Mouse (Mus musculus): Measurements from ENCODE around the gene Zbtb8a.

Gene Zbtb8a

DNA sequence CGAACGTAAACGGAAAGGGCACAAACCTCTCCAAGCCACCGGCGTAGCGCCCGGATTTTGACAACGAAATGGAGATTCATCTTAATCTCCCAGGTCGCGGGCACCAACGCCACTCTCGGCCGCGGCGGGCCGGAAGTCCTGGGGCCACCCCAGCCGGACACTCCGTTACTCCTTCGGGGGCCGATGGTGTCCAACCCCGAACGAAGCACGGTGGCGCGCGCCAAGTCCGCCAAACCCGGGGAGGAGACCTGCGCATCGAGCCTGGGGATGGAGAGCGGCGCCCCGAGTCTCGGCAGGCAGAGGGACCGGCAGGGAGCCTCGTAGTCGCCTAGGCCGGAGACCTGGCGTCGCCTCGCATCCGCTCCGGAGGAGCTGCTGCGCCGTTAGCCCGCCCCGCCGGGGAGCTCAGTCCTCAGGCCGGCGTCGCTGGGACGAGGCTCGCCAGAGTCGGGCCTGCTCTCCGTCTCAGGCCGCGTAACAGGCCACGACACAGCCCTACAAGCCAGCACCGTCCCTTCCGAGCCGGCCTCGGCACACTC, 43.2 kb downstream of the Zbtb8a start:
- DNase-seq = no peak

DNA sequence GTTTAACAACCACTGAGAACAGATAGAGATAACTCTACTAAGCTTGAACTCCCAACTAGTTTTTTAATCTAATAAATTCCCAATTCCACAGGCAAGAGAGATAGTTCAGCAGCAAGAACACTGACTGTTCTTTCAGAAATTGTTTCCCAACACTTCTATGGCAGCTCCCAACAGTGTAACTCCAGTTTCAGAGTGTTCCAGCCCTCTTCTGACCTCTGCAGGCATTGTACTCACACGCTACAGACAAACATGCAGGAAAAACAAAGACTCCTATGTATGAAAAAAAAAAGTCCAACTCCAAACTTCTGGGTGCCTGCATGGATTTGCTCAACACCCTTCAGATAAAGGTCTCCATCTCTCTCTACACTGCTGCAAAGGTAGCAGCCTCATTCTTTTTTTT, 45.1 kb downstream of the Zbtb8a start:
- no peak for DNase-seq

GRCm38 (mm10) chr4:129326191-129326590, 51.7 kb downstream of the Zbtb8a start:
- DNase-seq = no peak

GRCm38 (mm10) chr4:129324756-129325155, 53.2 kb downstream of the Zbtb8a start:
- no peak for DNase-seq

- DNase-seq = no peak
Measured at GRCm38 (mm10) chr4:129323491-129323890, 54.4 kb downstream of the Zbtb8a start.

DNA sequence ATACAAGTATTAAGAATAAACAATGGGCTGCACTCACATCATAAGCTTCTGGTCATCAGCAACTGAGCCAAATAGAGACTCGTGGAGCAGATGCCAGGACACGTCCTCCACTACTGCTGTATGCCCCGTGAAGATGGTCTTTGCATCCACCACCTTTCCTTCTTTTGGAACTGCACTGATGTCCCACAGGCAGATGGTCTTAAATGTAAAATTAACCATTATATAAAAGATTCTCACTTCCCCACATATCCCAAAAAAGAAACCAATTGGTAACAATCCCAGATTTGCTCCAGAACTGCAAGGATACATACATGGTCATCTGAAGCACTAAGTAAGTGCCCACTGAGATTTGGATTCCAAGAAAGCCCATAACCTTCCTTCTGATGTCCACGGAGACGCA, 55.9 kb downstream of the Zbtb8a start:
- no peak for DNase-seq

- no peak for DNase-seq
Measured at GRCm38 (mm10) chr4:129320876-129321275, 57.0 kb downstream of the Zbtb8a start.

DNA sequence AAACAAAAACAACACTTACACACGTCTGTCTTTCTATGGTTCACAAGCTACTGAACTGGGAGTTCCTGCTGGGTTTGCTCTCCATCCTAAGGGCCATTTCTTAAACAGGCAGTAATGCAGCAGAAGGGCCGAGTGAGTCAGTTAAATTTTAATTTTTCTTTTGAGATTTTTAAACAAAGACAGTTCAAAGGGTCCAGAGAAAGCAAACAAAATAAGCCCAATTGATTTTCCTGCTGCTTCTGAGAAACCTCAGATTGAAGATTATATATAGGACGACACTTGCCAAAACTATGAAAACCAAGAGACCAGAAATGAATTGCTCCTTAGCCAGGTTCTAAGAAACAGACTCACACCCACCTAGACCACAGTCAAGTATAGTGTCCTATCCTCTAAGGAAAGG, 64.0 kb downstream of the Zbtb8a start:
- no peak for DNase-seq

GRCm38 (mm10) chr4:129307936-129308335, 70.0 kb downstream of the Zbtb8a start:
- DNase-seq = no peak

GRCm38 (mm10) chr4:129304306-129304705, 73.6 kb downstream of the Zbtb8a start:
- DNase-seq = no peak

- no peak for DNase-seq
Measured at GRCm38 (mm10) chr4:129303816-129304215, 74.1 kb downstream of the Zbtb8a start.
